Mouse (Mus musculus): ENCODE measurements around the gene Fastk. TPM values are rescaled to one million over a fixed set of nuclear protein-coding genes. Genes with fewer than 3 reads are reported as not detected.
A peak's percentile ranks its signal among the peaks of the same experiment; 100 is the strongest.
"Not testable (repeated sequence)": the region's sequence is repeated elsewhere in the genome, so short reads cannot be mapped to it uniquely, and the experiment has no call there.

The Fastk gene
- total RNA-seq, 2 experiments from 2014 or later = 169 to 176 TPM

- DNase-seq = peak; percentile 99
Observed at GRCm38 (mm10) chr5:24423129-24424003, 21.7 kb downstream of the Fastk start, which contains the start of the genes Cdk5 and Slc4a2. TSS of gene Cdk5 (minus strand) at chr5:24423530. TSS of gene Slc4a2 (plus strand) at chr5:24423837.

- no peak for DNase-seq
Observed at GRCm38 (mm10) chr5:24420381-24420780, 24.7 kb downstream of the Fastk start.

DNA sequence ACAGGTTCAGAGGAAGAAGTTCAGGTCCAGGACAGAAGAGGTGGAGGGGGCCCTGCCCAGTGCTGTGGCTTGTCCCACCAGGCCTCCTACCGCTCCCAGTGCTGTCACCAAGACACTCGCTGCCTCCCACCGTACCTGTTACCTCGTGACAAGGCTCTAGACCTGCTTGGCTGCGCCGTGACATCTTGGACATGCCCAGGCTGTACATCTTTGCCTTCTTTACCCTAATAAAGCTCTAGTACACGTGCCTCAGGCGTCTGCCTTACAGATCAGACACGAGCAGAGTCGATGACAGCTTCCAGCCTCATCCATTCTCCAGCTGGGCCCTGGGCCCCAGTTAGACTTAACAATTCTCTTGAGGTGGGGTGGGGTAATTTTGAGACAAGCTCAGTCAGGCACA lies 27.5 kb downstream of the Fastk start:
- DNase-seq = no peak

GRCm38 (mm10) chr5:24416222-24416736 lies 28.8 kb downstream of the Fastk start:
- DNase-seq = peak; percentile 41

DNA sequence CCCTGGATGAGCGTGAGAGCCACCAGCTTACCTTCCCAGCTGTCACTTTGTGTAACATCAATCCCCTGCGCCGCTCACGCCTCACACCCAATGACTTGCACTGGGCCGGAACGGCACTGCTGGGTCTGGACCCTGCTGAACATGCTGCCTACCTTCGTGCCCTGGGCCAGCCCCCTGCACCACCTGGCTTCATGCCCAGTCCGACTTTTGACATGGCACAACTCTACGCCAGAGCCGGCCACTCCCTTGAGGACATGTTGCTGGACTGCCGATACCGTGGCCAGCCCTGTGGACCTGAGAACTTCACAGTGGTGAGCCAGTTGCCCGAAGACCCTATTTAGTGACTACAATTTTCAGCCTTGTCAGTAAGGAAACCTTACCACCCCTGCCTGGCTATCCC lies 31.1 kb downstream of the Fastk start:
- DNase-seq = no peak

DNA sequence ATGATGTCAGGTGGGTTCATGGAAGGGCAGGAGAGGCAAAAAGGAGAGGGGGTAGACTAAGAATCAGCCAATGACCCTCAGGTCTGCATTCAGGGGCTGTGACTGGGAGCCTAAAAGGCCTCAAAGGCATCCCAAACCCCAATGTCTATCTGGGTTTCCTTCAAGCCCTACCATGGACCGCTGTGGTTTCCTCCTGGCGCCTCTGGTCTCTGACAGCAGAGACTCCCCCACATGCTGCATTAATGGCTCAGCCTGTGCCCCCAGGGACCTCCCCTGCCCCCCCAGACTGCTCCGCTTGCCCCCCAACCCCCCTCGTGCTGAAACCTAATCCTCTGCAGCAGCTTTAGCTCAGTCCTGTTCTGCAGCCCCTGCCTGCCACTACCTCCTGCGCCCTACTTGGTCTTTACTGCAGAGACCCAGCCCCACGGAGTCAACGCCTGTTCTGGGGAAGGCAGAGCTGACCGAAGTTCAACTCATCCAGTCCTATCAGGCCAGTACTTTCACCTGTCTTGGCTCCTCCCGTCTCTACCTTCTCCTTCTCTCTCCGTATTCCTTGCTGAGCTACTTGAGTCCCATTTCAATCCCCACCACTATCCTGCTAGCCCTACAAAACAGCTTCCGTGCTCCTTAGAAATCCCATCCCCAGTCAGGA lies 31.9 kb downstream of the Fastk start, which contains the start of gene Asic3:
Gene Asic3, plus strand, starts transcription at position 351 of the 652 bp plus-strand sequence.
- no peak for DNase-seq

- DNase-seq = no peak
Observed at GRCm38 (mm10) chr5:24412063-24412462, 33.0 kb downstream of the Fastk start.

- DNase-seq = no peak
Observed at GRCm38 (mm10) chr5:24409466-24409865, 35.6 kb downstream of the Fastk start.

- no peak for DNase-seq
Observed at GRCm38 (mm10) chr5:24408651-24409050, 36.4 kb downstream of the Fastk start.

- DNase-seq = no peak
Observed at GRCm38 (mm10) chr5:24405389-24405876, 39.7 kb downstream of the Fastk start.

- DNase-seq = no peak
Observed at GRCm38 (mm10) chr5:24404594-24405360, 40.3 kb downstream of the Fastk start.

GRCm38 (mm10) chr5:24401969-24402368 lies 43.1 kb downstream of the Fastk start:
- no peak for DNase-seq

DNA sequence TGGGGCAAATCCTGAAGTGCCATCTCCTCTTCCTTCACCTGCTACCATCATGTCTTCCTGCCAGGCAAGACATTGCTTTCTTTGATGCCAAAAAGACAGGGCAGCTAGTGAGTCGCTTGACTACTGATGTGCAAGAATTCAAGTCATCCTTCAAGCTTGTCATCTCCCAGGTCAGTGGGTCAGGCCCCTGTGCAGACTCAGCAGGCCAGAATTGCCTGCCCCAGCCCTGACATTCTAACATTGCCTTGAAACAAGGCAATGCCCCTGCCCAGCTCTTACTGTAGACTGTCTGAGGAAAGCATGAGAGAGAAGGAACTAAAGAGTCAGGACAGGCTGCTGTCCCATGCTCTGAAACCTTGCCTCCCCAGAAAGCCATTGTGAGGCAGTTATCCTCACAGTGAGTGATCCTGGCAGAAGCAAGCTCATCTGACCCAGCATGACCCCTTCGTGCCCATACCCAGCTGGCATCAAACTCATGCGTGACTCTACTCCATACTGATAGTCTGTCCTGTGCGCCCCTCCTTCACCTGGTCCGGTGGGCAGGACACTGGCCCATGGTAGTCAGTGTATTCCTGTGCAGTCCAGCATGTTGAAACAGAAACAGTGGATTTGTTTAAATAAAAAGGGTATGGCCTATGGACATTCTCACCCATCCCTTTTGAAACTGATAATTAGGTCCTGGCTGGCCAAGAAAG lies 44.0 kb downstream of the Fastk start:
- no peak for DNase-seq

GRCm38 (mm10) chr5:24400362-24400761 lies 44.7 kb downstream of the Fastk start:
- peak; percentile 31 for DNase-seq

- DNase-seq = no peak
Observed at GRCm38 (mm10) chr5:24399686-24400085, 45.4 kb downstream of the Fastk start.

DNA sequence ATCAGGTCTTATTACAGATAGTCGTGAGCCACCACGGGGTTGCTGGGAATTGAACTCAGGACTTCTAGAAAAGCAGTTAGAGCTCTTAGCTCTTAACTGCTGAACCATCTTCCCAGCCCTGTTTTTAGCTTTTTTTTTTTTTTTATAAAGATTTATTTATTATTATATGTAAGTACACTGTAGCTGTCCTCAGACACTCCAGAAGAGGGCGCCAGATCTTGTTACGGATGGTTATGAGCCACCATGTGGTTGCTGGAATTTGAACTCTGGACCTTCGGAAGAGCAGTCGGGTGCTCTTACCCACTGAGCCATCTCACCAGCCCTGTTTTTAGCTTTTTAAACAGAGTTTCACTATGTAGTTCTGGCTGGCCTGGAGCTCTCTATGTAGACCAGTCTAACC lies 48.8 kb downstream of the Fastk start:
- DNase-seq = not testable (repeated sequence)

- peak; percentile 95 for DNase-seq
Observed at GRCm38 (mm10) chr5:24394165-24394894, 50.8 kb downstream of the Fastk start.

DNA sequence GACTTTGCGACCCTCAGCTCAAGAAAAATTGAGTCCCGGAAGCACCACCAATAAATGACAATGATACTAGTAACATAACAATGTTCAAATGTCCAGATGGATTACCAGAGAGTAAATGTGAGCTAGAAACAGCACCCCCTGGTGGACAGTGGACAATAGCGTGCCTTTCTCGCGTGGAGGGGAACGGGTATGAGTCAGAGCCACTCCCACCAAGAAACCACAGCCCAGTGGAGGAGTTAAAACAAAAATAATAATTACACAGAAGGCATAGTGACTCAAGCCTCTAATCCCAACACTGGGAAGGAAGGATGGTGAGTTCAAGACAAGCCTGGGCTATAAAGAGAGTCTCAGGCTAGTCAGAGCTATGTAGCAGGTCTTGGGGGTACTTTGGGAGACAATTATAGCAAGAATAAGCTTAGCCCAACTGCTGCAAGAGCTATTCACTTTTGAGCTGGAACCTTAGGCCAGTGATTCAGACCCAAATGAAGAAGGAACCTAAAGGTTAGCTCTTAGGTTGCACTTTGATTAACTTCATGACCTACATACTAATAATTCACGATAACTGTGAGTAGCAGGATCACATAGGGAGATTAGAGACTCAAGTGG lies 51.6 kb downstream of the Fastk start, which contains the start of gene Abcb8:
Gene Abcb8, plus strand, starts transcription at position 272 of the 606 bp plus-strand sequence.
- peak; percentile 68 for DNase-seq

DNA sequence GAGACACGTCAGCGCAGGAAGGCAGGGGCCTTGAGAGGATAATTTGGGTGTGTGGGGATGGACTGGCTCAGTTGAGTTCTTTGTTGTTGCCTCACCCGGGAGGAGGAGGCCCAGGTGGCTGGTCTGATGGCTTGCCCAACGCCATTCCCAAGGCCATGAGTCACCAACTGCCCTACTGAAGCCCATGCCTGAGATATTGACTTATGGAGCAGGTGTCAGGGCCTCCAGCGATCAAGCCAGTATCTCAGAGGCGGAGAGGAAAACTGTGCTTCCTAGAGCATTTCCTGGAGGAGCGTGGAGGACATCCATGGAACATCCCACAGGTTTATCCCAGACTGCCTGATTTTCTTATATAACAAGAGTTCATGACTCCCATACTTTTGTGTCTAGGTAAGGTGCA lies 52.4 kb downstream of the Fastk start:
- no peak for DNase-seq

- DNase-seq = no peak
Observed at GRCm38 (mm10) chr5:24391864-24392263, 53.2 kb downstream of the Fastk start, which contains the start of gene Atg9b. TSS of gene Atg9b (minus strand) at chr5:24392143.

Data from gastrocnemius, postnatal 25 days (tissue).